Mouse (Mus musculus) ES-Bruce4 (cell line): ENCODE data around the gene Tnfaip8l1. TPM values are rescaled to one million over a fixed set of nuclear protein-coding genes. Genes with fewer than 3 reads are reported as not detected.
A peak's percentile ranks its signal among the peaks of the same experiment; 100 is the strongest.

Experiments
- H3K27ac ChIP-seq: 2 replicates; pipeline ENCODE4 v1.5.1; 2012; ENCODE audit warnings: low read length, inconsistent platforms; ENCODE audit not compliant: insufficient read depth
- H3K27me3 ChIP-seq: 2 replicates; pipeline ENCODE4 v1.6.1; 2012; ENCODE audit warnings: mild to moderate bottlenecking, low read length, inconsistent platforms; ENCODE audit not compliant: control insufficient read depth, poor library complexity, insufficient read depth, severe bottlenecking
- H3K36me3 ChIP-seq: 2 replicates; pipeline ENCODE4 v1.6.1; 2012; ENCODE audit warnings: inconsistent platforms, mild to moderate bottlenecking, low read length, moderate library complexity; ENCODE audit not compliant: control insufficient read depth, poor library complexity, insufficient read depth, severe bottlenecking
- H3K4me1 ChIP-seq: one replicate; pipeline ENCODE4 v1.8.1; 2011; ENCODE audit warnings: low read length; ENCODE audit not compliant: control insufficient read depth, insufficient read depth
- H3K4me3 ChIP-seq: 2 replicates; pipeline ENCODE4 v1.5.1; 2011; ENCODE audit warnings: low read depth, mild to moderate bottlenecking, low read length
- H3K9ac ChIP-seq: 2 replicates; pipeline ENCODE4 v1.6.1; 2012; ENCODE audit warnings: low read depth, mild to moderate bottlenecking, inconsistent platforms; ENCODE audit not compliant: poor library complexity, severe bottlenecking
- H3K9me3 ChIP-seq: replicated peaks from 2 replicates; pipeline ENCODE4 v1.6.1; 2012; ENCODE audit warnings: mild to moderate bottlenecking, low read length, inconsistent platforms; ENCODE audit not compliant: control insufficient read depth, poor library complexity, insufficient read depth, severe bottlenecking
- CTCF ChIP-seq: IDR thresholded peaks from one replicate; pipeline ENCODE4 v1.8.1; 2011; ENCODE audit warnings: low read depth, low read length
- EP300 ChIP-seq: IDR thresholded peaks from 2 replicates; pipeline ENCODE4 v1.6.1; 2011; ENCODE audit warnings: low read depth, low read length; ENCODE audit not compliant: insufficient read depth
- POLR2A ChIP-seq: IDR thresholded peaks from one replicate; pipeline ENCODE4 v1.8.1; 2011; ENCODE audit warnings: low read length; ENCODE audit not compliant: insufficient read depth
- polyA plus RNA-seq: library from polyadenylated mRNA; stranded (reverse); fragments of >200 nt; gene quantifications from 2 replicates; pipeline ENCODE4 v1.2.4, GENCODE M21; 2011; ENCODE audit warnings: low read depth; ENCODE audit not compliant: missing spikeins, insufficient read depth, insufficient read length

Tnfaip8l1 gene
- polyA plus RNA-seq, 1 experiment, result 2.5 TPM

DNA sequence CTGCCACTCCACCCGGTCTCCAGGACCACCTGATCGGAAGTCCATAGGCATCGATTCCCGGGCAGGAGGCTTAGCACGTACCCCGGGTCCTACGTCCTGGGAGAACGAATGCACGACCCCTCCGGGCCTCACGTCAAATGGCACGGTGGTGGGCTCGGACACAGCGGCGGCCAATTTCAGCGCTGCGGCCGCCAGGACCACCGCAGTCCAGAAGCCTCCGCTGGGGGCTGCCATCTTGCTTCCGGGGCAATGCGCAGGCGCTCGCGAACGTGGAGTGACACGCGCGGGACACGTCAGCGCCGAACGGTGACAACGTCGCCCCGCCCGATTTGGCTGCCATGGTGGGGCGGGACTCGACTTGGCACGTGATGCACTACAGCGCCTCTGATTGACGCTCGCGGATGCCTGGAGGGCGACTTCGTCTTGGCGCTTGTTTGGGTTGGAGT is 21.4 kb downstream of the Tnfaip8l1 start, which contains the start of gene Mydgf:
Gene Mydgf (minus strand): TSS at position 263 of the 446 bp plus-strand sequence.
- Histone ChIP-seq H3K9ac (peak within 1 kb of the TSS; percentile 62), H3K9me3 (no peaks in the 10 kb centered on the region), H3K27me3 (no peaks in the 10 kb centered on the region), H3K4me1 (no peaks in the 10 kb centered on the region), H3K27ac (no peak within 1 kb of the TSS), H3K36me3 (no peaks in the 10 kb centered on the region), H3K4me3 (peak within 1 kb of the TSS; percentile 76)
- TF ChIP-seq EP300 (no peak), POLR2A (no peak), CTCF (no peak)

DNA sequence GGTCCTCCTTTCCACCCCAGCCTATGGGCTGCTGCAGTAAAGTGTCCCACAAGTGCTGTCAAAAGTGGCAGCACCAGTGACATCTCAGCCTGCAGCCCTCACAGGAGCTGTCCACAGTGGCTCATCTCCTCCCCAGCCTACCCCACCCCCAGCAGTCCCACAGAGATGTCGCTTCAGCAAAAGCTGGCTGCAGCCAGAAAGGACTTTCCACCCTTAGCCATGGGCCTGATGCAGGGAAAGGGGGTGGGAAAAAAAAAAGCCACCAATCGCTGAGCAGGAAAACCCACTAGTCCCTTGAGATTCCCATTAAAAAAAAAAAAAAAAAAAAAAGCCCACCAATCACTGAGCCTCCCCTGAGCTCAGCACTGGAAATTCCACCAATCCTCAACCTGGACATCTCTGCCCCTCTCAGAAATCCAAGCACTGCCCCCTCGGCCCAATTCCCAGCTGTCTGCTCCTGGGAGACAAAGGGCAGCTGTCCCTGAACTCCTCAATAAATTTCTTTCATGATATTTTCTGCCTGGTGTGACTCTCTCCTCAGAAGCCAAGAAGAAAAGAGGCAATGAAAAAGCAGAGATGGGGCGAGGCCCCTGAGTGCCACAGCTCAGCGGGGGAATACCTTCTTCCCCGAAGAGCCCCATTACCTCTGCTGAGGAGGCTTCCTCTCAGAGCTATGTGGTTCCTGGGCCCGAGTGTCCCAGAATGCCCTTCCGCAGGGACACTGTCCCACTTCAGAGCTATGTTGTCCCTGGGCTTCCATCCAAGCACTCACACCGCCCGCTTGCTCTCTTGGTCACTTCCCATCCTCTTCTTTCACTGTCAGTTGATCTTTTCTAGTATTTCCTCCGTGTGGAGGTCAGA is 23.2 kb downstream of the Tnfaip8l1 start:
- no peak overlapping the region for H3K4me3 ChIP-seq
- H3K27me3 ChIP-seq, result no peaks in the 10 kb centered on the region
- no peak overlapping the region for H3K9ac ChIP-seq
- H3K27ac ChIP-seq, result no peak overlapping the region
- H3K4me1 ChIP-seq, result no peaks in the 10 kb centered on the region
- H3K9me3 ChIP-seq, result no peaks in the 10 kb centered on the region
- no peaks in the 10 kb centered on the region for H3K36me3 ChIP-seq
- TF ChIP-seq EP300 (no peak), CTCF (no peak), POLR2A (no peak)

DNA sequence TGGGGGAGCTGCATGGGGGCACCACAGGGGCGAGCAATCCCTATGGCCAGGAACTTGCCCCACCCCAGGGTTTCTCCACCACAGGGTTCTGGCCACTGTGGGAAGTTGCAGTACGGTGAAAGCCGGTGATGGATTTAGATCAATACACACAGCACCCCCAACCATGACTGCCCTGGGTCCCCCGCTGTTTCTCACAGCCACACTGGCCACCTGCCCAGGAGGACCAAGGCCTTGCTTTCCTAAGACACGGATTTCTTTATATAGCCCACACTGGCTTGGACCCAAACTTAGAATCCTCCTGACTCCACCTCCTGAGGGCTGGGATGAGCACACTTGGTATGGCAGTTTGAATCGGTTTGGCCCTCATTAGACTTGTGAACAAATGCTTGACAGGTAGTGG is 29.0 kb downstream of the Tnfaip8l1 start:
- Histone ChIP-seq H3K36me3 (no peaks in the 10 kb centered on the region), H3K9ac (no peak overlapping the region), H3K9me3 (no peaks in the 10 kb centered on the region), H3K4me3 (no peak overlapping the region), H3K27ac (no peak overlapping the region), H3K4me1 (peaks cover 2% of the 10 kb centered on the region), H3K27me3 (no peaks in the 10 kb centered on the region)
- TF ChIP-seq CTCF, result no peak
- no peak for TF ChIP-seq POLR2A
- TF ChIP-seq EP300, result no peak

- Histone ChIP-seq H3K27ac (no peak overlapping the region), H3K9ac (no peak overlapping the region), H3K36me3 (no peaks in the 10 kb centered on the region), H3K4me1 (peaks cover 2% of the 10 kb centered on the region), H3K27me3 (no peaks in the 10 kb centered on the region), H3K4me3 (no peak overlapping the region), H3K9me3 (no peaks in the 10 kb centered on the region)
- no peak for TF ChIP-seq POLR2A
- TF ChIP-seq CTCF, result no peak
- no peak for TF ChIP-seq EP300
Observed at GRCm38 (mm10) chr17:56194357-56194756, 32.1 kb downstream of the Tnfaip8l1 start.

GRCm38 (mm10) chr17:56194765-56195164 is 32.5 kb downstream of the Tnfaip8l1 start:
- Histone ChIP-seq H3K4me1 (peaks cover 2% of the 10 kb centered on the region), H3K9ac (no peak overlapping the region), H3K36me3 (no peaks in the 10 kb centered on the region), H3K27ac (no peak overlapping the region), H3K27me3 (no peaks in the 10 kb centered on the region), H3K4me3 (no peak overlapping the region), H3K9me3 (no peaks in the 10 kb centered on the region)
- TF ChIP-seq CTCF, result no peak
- TF ChIP-seq POLR2A, result no peak

GRCm38 (mm10) chr17:56196860-56197259 is 34.6 kb downstream of the Tnfaip8l1 start:
- no peaks in the 10 kb centered on the region for H3K36me3 ChIP-seq
- no peak overlapping the region for H3K4me3 ChIP-seq

More at GRCm38 (mm10) chr17:56196860-56197259, 34.6 kb downstream of the Tnfaip8l1 start:
- peaks cover 2% of the 10 kb centered on the region for H3K4me1 ChIP-seq
- no peaks in the 10 kb centered on the region for H3K27me3 ChIP-seq
- H3K27ac ChIP-seq, result no peak overlapping the region
- H3K9me3 ChIP-seq, result no peaks in the 10 kb centered on the region
- TF ChIP-seq POLR2A (no peak), EP300 (no peak), CTCF (peak; percentile 72)
- H3K9ac ChIP-seq, result no peak overlapping the region
